Mouse (Mus musculus) myocyte (in vitro differentiated cells): Measurements from ENCODE around the gene Akt1s1.

ENCODE experiments used
- CEBPB ChIP-seq: IDR thresholded peaks from 2 replicates; pipeline ENCODE4 v1.6.1; 2011; ENCODE audit warnings: mild to moderate bottlenecking, moderate library complexity; ENCODE audit not compliant: poor library complexity, insufficient read depth, severe bottlenecking
- E2F4 ChIP-seq: IDR thresholded peaks from one replicate; pipeline ENCODE4 v1.6.1; 2011; ENCODE audit warnings: mild to moderate bottlenecking, control low read depth, moderate library complexity; ENCODE audit not compliant: insufficient read depth
- MAX ChIP-seq: IDR thresholded peaks from one replicate; pipeline ENCODE4 v1.6.1; 2011; ENCODE audit warnings: low read depth, mild to moderate bottlenecking, control low read depth
- MYOD1 ChIP-seq, 3 experiments: IDR thresholded peaks; one replicate each; pipeline ENCODE4 v1.6.1; 2011; ENCODE audit warnings: control low read depth in 2 of 3, low read depth in 2 of 3, mild to moderate bottlenecking in 2 of 3, moderate library complexity in 1 of 3; ENCODE audit not compliant: insufficient read length in 2 of 3, control insufficient read depth in 1 of 3
- MYOG ChIP-seq, 3 experiments: IDR thresholded peaks; one replicate each; pipeline ENCODE4 v1.6.1; 2011; ENCODE audit warnings: control low read depth in 2 of 3, low read depth in 2 of 3, mild to moderate bottlenecking in 2 of 3; ENCODE audit not compliant: insufficient read length in 2 of 3, control insufficient read depth in 1 of 3, insufficient read depth in 1 of 3
- POLR2A ChIP-seq: IDR thresholded peaks from one replicate; pipeline ENCODE4 v1.6.1; 2011; ENCODE audit warnings: low read depth, mild to moderate bottlenecking, control low read depth, moderate library complexity; ENCODE audit not compliant: insufficient read length
- POLR2AphosphoS2 ChIP-seq: IDR thresholded peaks from one replicate; pipeline ENCODE4 v1.6.1; 2011; ENCODE audit warnings: low read depth, control low read depth; ENCODE audit not compliant: insufficient read length
- REST ChIP-seq: IDR thresholded peaks from one replicate; pipeline ENCODE4 v1.6.1; 2011; ENCODE audit warnings: mild to moderate bottlenecking, control low read depth, moderate library complexity; ENCODE audit not compliant: insufficient read depth, insufficient read length
- TCF12 ChIP-seq: IDR thresholded peaks from one replicate; pipeline ENCODE4 v1.6.1; 2011; ENCODE audit warnings: mild to moderate bottlenecking, control low read depth; ENCODE audit not compliant: poor library complexity, insufficient read depth, severe bottlenecking
- TCF3 ChIP-seq: IDR thresholded peaks from one replicate; pipeline ENCODE4 v1.6.1; 2011; ENCODE audit warnings: low read depth, control low read depth; ENCODE audit not compliant: insufficient read length
- USF1 ChIP-seq: IDR thresholded peaks from one replicate; pipeline ENCODE4 v1.6.1; 2011; ENCODE audit warnings: low read depth, mild to moderate bottlenecking, control low read depth, moderate library complexity

DNA sequence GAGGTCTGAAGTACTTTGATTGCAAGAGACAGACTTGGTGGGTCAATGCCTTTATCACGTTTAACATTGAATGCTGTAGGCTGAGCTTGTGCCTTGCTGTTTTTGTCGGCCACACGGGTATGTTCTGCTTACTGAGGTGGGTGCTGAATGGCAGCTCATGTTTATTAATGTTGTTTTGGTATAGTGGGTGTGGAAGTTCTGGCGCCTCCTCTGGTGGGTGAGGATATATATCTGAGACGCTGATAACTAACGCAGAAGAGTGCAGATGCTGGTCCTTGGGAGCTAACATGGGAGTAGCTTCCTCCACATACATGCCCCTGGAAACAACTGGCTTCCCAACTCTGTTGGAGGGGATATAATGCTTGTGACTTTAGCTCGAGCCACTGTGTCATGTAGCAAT, 25.4 kb upstream of the Akt1s1 start:
- no peak for TF ChIP-seq MYOD1 (IDR thresholded peaks at IDR 0.05; ENCODE audit: control insufficient read depth in 1 of 3, insufficient read length in 2 of 3, low read depth in 2 of 3)
- TF ChIP-seq POLR2A, result no peak
- no peak for TF ChIP-seq TCF12
- no peak for TF ChIP-seq MAX
- no peak for TF ChIP-seq POLR2AphosphoS2
- TF ChIP-seq MYOG (IDR thresholded peaks at IDR 0.05; ENCODE audit: control insufficient read depth in 1 of 3, insufficient read depth in 1 of 3, insufficient read length in 2 of 3, low read depth in 2 of 3), result no peak
- TF ChIP-seq USF1, result no peak
- TF ChIP-seq E2F4, result no peak
- no peak for TF ChIP-seq TCF3
- no peak for TF ChIP-seq CEBPB
- TF ChIP-seq REST, result no peak
